Mouse (Mus musculus): ENCODE measurements around the gene Stx1b.

Stx1b gene

DNA sequence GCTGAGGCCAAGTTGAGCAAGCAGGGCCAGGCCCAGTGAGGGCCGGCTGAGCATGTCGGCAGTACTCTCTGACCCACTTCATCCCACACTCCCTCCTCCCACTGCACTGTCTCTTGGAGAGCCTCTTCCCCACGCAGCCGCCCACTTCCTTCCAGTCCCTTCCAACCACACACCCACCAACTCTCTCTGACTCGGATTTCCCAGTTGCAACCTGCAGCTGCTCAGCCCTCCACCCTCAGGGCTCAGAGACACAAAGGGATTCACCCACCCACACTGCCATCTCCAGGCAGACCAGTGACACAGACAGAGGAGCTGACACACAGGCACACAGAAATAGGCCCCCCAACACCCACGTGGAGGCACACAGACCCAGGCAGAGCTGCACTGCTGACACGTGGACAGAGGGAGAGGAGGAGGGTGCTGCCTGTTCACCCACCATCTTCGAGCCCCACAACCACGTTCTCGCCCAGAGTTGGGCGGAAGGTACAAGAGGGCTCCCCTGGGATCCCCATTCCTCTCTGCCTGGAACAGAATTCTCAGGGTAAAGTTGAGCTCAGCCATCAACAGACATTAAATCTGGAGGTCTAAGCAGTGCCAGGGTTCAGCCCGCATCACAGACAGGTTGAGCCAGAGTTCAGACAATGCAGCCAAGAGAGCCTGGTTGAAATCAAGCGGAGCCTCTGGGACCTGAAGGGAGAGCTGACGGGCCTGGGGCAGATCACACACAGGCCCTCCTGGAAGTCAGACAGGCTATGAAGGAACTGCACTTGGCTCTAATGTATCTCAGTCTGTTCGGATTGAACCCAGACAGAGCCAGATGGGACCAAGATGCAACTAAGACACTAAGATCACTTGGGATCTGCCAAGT is 8.2 kb downstream of the Stx1b start:
- peak; percentile 70 for DNase-seq

DNA sequence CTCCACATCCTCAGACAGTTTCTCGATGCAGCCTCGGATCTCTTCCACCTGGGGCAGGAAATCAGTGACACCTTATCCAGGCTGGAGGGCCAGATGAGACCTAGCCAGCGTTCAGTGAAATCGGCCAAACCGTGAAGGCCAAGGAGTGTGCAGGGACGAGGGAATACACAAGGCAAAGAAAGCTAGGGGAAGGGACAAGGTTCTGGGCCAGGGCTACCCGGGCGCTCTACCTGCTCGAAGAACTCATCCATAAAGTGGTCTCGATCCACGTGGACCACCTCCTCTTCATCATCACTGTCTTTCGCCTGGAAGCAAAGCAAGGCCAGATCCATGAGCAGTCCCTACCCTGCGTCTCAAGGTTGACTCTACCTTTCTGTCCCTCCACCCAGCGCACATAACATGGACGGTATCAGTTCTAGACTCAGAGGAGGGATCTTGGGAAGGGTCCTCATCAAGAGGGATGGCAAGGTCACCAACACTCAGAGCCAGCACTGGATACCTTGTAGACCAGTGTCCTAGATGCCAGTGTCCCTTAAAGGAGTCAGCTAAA is 9.2 kb downstream of the Stx1b start:
- peak; percentile 34 for DNase-seq

DNA sequence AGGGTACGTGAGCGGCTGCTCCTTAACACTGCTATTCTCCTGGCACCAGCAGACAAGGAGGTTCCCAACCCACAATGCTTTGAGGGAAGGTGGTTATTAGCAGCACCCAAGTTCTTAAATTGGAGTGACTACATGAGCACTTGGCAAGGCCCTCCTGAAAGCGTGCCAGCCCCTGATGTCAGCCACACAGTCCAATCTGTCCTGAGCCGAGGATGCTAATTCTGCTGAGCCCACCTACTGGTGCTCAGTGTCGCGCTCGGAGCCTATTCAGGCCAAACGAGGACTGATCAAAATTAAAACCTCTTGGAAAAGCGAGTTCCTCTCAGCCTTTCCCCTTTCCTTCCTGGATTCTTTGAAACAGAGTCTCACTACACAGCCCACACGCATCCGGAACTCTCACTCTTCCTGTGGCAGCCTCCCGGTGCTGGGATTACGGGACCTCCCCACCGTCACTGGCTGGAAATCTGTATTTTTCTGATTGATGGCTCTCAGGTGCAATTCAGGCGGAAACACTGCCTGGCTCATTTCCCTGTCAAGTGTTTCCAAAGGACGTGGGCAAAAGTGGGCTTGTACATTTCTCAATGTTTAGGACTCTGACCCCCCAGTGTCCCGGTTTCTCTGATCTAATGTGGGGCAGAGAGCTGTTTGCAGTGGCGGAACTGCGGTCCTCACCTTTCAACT is 10.0 kb downstream of the Stx1b start:
- DNase-seq = peak; percentile 97

DNA sequence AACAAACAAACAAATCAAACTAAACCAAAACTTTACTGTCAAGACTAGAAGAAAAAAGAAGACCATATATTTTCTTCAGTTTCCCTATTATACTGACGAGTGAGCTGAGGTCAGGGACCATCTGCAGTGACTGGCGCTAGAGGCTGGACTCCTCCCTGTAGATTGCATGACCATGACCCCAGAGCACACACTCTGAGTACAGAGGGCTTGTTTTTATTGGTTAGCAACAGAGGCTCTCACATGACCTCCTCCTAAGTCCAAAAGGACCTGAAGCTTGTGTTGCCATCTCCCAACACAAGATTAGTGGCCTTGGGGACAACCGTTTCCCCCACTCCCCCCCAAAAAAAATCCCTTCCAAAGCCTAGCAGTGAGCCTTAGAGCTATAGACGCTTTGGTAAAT is 10.5 kb downstream of the Stx1b start:
- no peak for DNase-seq

GRCm38 (mm10) chr7:127812292-127812691 is 12.1 kb downstream of the Stx1b start:
- peak; percentile 64 for DNase-seq

DNA sequence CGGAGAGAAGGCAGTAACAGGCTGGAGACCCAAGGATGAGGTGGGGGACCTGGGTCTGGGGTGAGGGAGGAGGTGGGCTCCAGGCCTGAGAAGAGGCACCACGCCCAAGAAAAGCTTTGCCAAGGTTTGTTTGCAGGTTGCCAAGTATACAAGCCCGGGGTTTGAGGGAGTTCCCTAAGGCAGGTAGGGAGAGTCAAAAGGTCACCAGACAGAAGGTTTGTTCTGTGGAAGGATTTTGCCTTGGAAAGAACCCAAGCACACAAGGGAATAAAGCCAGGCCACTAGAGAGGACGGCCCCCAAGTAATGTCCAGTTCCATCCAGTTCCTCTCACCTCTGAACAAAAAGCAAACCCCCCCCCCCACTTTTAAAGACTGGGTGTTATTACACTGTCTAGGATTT is 13.1 kb downstream of the Stx1b start:
- peak; percentile 45 for DNase-seq

DNA sequence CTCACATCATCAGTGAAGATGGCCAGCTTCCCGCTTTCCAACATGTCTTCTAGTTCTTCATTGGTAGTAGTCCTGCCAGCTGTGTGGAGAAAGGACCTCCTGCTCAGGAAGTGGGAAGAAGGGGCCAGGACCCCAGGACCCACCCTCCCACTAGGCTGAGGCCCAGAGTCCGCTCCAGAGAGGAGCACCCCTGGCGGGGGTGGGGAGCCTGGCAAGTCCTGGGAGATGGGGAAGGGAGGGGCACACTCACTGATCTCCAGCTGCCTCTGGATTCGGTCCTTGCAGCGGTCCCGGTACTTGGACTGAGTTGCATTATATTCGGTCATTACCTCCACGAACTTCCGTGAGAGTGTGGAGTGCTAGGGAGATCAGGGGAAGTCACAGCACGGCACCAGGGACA is 13.7 kb downstream of the Stx1b start:
- DNase-seq = no peak

DNA sequence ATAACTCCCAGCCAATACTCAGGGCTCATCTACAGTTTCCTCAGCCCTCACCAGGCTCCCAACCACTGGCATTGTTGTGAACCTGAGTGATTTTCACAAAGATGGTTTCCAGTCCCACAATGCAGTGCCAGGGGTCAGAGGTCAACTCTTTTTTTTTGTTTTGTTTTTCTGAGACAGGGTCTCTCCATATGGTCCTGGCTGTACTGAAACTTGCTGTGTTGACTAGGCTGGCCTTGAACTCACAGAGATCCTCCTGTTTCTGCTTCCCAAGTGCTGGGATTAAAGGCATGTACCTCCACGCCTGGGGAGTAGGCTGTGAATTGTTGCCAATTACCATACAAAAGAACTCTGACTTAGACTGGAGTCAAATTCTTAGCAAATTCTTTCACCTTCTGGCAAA is 14.5 kb downstream of the Stx1b start:
- no peak for DNase-seq

- DNase-seq = no peak
These were observed 15.5 kb downstream of the Stx1b start for GRCm38 (mm10) chr7:127808821-127809220.

DNA sequence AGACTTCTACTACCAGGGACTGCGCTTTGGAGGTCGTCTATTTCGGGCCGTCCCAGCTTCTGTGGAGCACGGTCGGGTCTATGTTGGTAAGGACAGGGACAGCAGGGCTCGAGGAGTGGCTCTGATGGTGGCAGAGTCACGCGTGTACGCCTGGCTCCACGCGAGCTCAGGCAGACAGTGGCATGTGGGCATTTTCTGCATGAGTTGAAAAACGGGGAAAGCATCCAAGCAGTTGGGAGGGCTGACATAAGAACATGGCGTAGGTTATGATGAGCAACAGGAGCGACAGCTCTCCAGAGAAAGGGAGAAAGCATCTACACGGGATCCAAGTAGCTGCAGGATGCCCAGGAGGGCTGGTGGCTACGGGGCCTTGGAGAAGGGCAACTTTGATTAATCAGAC is 22.0 kb downstream of the Stx1b start:
- DNase-seq = peak; percentile 90

DNA sequence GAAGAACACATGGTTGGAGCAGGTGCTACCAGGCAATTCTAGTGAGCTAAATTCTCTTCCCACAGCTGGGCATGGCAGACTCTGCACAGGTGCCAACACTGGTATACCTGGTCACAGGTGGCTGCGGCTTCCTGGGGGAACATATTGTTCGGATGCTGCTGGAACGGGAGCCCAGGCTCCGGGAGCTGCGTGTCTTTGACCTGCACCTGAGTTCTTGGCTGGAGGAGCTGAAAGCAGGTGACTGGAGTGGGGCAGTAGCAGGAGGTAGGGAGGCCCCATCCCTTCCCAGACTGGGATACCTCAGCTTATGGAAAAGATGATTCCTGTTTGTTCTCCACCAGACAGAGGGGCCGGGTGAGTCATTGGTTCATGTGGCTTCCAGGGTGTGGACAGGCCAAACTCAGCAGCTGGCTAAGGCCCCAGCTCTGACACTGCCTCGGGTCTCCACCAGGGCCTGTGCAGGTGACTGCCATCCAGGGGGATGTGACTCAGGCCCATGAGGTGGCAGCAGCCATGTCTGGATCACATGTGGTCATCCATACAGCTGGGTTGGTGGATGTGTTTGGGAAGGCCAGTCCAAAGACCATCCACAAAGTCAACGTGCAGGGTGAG is 23.2 kb downstream of the Stx1b start:
- DNase-seq = peak; percentile 75

GRCm38 (mm10) chr7:127800435-127801009 is 23.8 kb downstream of the Stx1b start, which contains the start of gene Hsd3b7:
Hsd3b7 (plus strand) TSS chr7:127800604.
- peak; percentile 90 for DNase-seq

DNA sequence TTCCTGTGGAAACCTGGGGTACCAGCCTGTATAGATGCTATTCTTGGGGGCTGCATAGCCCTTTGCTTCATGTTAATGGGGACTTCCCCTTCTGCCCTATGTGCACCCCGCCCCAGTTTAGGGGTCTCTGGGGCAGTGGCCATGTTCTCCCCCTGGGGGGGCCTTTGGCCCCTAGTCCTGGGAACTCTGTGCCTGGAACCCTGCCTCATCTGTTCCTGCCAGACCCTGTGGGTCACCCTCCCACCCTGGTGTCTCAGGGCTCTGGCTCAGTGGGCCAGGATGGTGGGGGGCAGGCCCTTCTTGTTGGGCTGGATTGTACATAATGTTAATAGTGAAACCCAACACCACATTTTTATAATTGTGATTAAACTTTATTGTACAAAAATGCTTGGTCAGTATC is 24.6 kb downstream of the Stx1b start:
- DNase-seq = peak; percentile 72

- no peak for DNase-seq
These were observed 25.1 kb downstream of the Stx1b start for GRCm38 (mm10) chr7:127799211-127799610.

- DNase-seq = peak; percentile 97
These were observed 25.8 kb downstream of the Stx1b start for GRCm38 (mm10) chr7:127798591-127798990.

GRCm38 (mm10) chr7:127797076-127797845 is 27.1 kb downstream of the Stx1b start:
- DNase-seq = peak; percentile 60

GRCm38 (mm10) chr7:127785308-127785707 is 39.0 kb downstream of the Stx1b start, which contains the start of gene Gm49388:
Gm49388 (plus strand) TSS chr7:127785608.
- DNase-seq = no peak

DNA sequence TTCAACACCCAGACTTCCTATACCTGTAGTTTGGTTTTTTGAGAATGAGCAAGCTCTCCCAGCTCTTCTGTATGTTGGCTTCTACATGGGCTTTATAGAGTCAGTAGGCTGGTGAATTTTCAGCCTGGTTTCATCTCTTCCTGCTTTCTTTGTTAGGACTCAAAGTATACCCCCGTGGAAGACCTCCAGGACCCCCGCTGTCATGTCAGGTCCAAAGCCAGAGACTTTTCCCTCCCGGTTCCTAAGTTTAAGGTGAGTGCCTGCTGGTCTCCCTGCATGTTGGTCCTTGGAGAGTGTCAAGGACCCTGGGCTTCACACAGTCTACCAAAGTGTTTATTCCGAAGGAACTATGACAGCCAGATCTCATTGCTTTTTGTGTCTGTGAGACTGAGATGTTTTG is 46.0 kb downstream of the Stx1b start:
- DNase-seq = peak; percentile 55

- DNase-seq = peak; percentile 74
These were observed 46.7 kb downstream of the Stx1b start for GRCm38 (mm10) chr7:127777474-127778266.

DNA sequence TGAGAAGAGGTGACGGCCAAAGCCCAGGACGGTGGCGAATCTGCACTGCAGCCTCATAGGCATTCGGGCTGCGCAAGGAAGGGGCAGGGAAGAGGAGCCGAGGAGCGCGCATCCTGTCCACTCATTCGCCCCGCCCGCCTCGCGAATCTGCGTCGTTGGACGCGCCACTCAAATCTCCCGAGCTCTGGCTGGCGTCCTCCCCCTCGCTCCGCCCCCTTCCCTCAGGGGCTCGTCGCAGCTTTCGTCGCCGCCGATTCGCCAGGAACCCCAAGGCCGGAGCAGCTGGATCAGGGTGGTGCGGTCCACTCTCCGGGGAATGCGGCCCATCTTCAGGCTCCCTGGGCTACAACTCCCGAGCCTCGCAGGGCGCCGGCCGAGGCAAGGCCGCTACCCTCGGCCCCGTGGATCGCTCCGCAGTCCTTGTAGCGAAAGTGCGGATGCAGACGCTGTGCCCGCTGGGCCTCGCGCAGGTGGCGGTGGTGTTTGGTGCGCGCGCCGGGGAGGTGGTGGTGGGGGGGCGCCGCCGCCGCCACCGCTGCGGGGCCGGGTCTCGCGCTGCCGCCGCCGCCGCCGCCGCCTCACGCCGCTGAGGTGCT is 47.4 kb downstream of the Stx1b start:
- DNase-seq = peak; percentile 97

DNA sequence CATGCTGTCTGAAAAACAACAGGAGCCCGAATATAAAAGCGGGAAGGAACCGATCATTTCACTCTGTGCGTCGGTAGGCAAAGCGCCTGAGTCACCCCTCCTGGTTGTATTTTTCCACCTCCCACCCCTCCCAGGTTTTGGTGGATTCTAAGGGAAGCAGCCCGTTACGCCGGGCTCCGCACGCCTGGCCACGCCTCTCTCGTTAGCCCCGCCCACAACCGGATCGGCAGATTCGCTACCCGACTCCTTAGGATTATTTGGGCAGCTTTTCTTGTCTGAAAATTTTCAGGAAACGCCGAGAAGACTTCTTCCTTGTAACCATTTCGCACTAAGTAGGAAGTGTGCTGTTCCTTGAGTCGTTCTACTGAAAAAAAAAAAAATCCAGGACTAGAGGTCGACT is 47.9 kb downstream of the Stx1b start, which contains the start of gene Setd1a:
Gene Setd1a (plus strand): TSS at position 245 of the 400 bp plus-strand sequence.
- peak; percentile 90 for DNase-seq
